Mouse (Mus musculus): ENCODE measurements around the gene Armh1.
A peak's percentile ranks its signal among the peaks of the same experiment; 100 is the strongest.
"Not testable (repeated sequence)": the region's sequence is repeated elsewhere in the genome, so short reads cannot be mapped to it uniquely, and the experiment has no call there.

Armh1 gene

GRCm38 (mm10) chr4:117189382-117189855, 62.5 kb downstream of the Armh1 start:
- TF ChIP-seq POU5F1 (IDR thresholded peaks at IDR 0.05; ENCODE audit: borderline replicate concordance, low read length) (no peak), CTCF (conservative IDR thresholded peaks at IDR 0.05; ENCODE audit: low read length) (peak; percentile 88)

GRCm38 (mm10) chr4:117188969-117189368, 63.0 kb downstream of the Armh1 start:
- H3K4me3 ChIP-seq (replicated peaks; ENCODE audit: low read length): 0 out of 2 replicates have a peak overlapping the region, but pooled peaks have one; percentile 29
- H3K9me3 ChIP-seq (ENCODE audit: low read length): peaks cover 34% of the 10 kb centered on the region
- peaks cover 4% of the 10 kb centered on the region; the same call in 1 of the 2 replicates for H3K4me1 ChIP-seq (replicated peaks; ENCODE audit: low read depth, low read length)
- TF ChIP-seq POU5F1 (IDR thresholded peaks at IDR 0.05; ENCODE audit: borderline replicate concordance, low read length) (no peak), NANOG (IDR thresholded peaks at IDR 0.05; ENCODE audit: borderline replicate concordance, low read length) (no peak), CTCF (conservative IDR thresholded peaks at IDR 0.05; ENCODE audit: low read length) (no peak)
- H3K27me3 ChIP-seq (ENCODE audit: insufficient read depth, low read length): no peaks in the 10 kb centered on the region
- no peaks in the 10 kb centered on the region for H3K36me3 ChIP-seq (ENCODE audit: insufficient read depth, low read length)

More at GRCm38 (mm10) chr4:117189382-117189855, 62.5 kb downstream of the Armh1 start:
- H3K36me3 ChIP-seq (ENCODE audit: insufficient read depth, low read length): no peaks in the 10 kb centered on the region
- H3K27me3 ChIP-seq (ENCODE audit: insufficient read depth, low read length): no peaks in the 10 kb centered on the region
- H3K9me3 ChIP-seq (ENCODE audit: low read length): peaks cover 34% of the 10 kb centered on the region
- 0 out of 2 replicates have a peak overlapping the region, but pooled peaks have one; percentile 29 for H3K4me3 ChIP-seq (replicated peaks; ENCODE audit: low read length)
- H3K4me1 ChIP-seq (replicated peaks; ENCODE audit: low read depth, low read length): peaks cover 4% of the 10 kb centered on the region; the same call in 1 of the 2 replicates

DNA sequence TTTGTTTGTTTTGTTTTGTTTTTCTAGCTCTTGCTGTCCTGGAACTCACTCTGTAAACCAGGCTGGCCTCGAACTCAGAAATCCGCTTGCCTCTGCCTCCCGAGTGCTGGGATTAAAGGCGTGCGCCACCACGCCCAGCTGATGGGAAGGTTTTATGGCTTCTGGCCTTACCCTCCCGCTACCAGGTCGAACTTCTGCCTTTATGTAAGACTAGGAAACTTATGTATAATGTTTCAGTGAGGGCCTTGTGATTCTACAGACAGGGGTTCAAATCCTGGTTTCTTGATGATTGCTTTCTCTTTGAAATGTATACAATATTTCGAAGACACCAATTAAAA, 69.2 kb downstream of the Armh1 start:
- not testable (repeated sequence) for H3K9me3 ChIP-seq (ENCODE audit: low read length); H3K27me3 ChIP-seq (ENCODE audit: insufficient read depth, low read length)
- Histone ChIP-seq H3K36me3 (ENCODE audit: insufficient read depth, low read length) (peaks cover 29% of the 10 kb centered on the region), H3K4me3 (replicated peaks; ENCODE audit: low read length) (peak overlapping the region; percentile 96), H3K4me1 (replicated peaks; ENCODE audit: low read depth, low read length) (peaks cover 29% of the 10 kb centered on the region)

- H3K9me3 ChIP-seq (ENCODE audit: low read length): 0 out of 2 replicates have a peak, but pooled peaks cover 2% of the 10 kb centered on the region
- no peak for TF ChIP-seq CTCF (conservative IDR thresholded peaks at IDR 0.05; ENCODE audit: low read length)
- no peak for TF ChIP-seq NANOG (IDR thresholded peaks at IDR 0.05; ENCODE audit: borderline replicate concordance, low read length)
- no peak for TF ChIP-seq POU5F1 (IDR thresholded peaks at IDR 0.05; ENCODE audit: borderline replicate concordance, low read length)
- H3K36me3 ChIP-seq (ENCODE audit: insufficient read depth, low read length): peaks cover 35% of the 10 kb centered on the region
- no peaks in the 10 kb centered on the region for H3K27me3 ChIP-seq (ENCODE audit: insufficient read depth, low read length)
- peaks cover 29% of the 10 kb centered on the region for H3K4me1 ChIP-seq (replicated peaks; ENCODE audit: low read depth, low read length)
- H3K4me3 ChIP-seq (replicated peaks; ENCODE audit: low read length): peak within 1 kb of the TSS; percentile 96
These were observed 69.8 kb downstream of the Armh1 start, which contains the start of gene Kif2c for GRCm38 (mm10) chr4:117181863-117182758. Gene Kif2c, minus strand, starts transcription at chr4:117182639.

- Histone ChIP-seq H3K27me3 (ENCODE audit: insufficient read depth, low read length) (no peaks in the 10 kb centered on the region), H3K4me3 (replicated peaks; ENCODE audit: low read length) (peak overlapping the region; percentile 27; the same call in 1 of the 2 replicates), H3K36me3 (ENCODE audit: insufficient read depth, low read length) (peaks cover 100% of the 10 kb centered on the region), H3K4me1 (replicated peaks; ENCODE audit: low read depth, low read length) (peaks cover 75% of the 10 kb centered on the region), H3K9me3 (ENCODE audit: low read length) (no peaks in the 10 kb centered on the region)
- TF ChIP-seq POU5F1 (IDR thresholded peaks at IDR 0.05; ENCODE audit: borderline replicate concordance, low read length): no peak
These were observed 82.0 kb downstream of the Armh1 start for GRCm38 (mm10) chr4:117169936-117170335.

Data from E14TG2a.4 (cell line).